Mouse (Mus musculus): ENCODE measurements around the gene Chd9. TPM values are rescaled to one million over a fixed set of nuclear protein-coding genes. Genes with fewer than 3 reads are reported as not detected.

The Chd9 gene
- polyA plus RNA-seq, 1 experiment from 2014 or later, result 117 TPM

GRCm38 (mm10) chr8:91089601-91090000 lies 261.4 kb downstream of the Chd9 start:
- TF ChIP-seq CTCF (IDR thresholded peaks at IDR 0.05; ENCODE audit: low read depth), result no peak
- Histone ChIP-seq H3K4me1 (replicated peaks; ENCODE audit: insufficient read depth, low read length) (no peaks in the 10 kb centered on the region), H3K9me3 (replicated peaks; ENCODE audit: low read length) (no peaks in the 10 kb centered on the region), H3K36me3 (ENCODE audit: insufficient read depth, low read length) (peaks cover 32% of the 10 kb centered on the region; the same call in 1 of the 2 replicates), H3K9ac (ENCODE audit: low read depth, low read length) (no peak overlapping the region), H3K27me3 (ENCODE audit: insufficient read depth, low read length) (no peaks in the 10 kb centered on the region), H3K4me2 (ENCODE audit: low read length) (no peak overlapping the region), H3K27ac (no peak overlapping the region), H3K4me3 (replicated peaks; ENCODE audit: low read depth, low read length) (no peak overlapping the region)
- 90% methylated on average over 2 of the region's 2 CpGs for WGBS
- no peak for ATAC-seq (replicated peaks; ENCODE audit: low FRiP score, low read depth)
- no peak for DNase-seq (ENCODE audit: low spot score)

DNA sequence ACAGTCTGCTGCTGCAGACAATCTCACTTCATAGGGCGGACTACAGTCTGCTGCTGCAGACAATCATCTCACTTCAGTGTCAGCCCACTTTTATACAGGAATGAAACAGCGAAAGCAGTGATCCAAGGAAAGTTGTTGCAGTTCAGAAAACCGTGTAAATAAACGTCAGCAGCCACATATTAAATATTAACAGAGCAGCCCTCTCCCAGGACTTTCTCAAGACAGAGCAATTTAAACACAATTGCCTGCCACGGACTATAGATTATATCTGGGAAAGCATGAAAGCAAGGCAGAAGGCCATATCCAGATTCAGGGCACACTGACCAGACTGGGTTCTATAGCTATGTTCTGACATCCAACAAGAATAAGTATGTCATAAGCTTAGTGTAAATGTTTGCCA lies 266.0 kb downstream of the Chd9 start:
- 53% methylated on average over 5 of the region's 5 CpGs for WGBS
- Histone ChIP-seq H3K4me3 (replicated peaks; ENCODE audit: low read depth, low read length) (no peak overlapping the region), H3K4me1 (replicated peaks; ENCODE audit: insufficient read depth, low read length) (no peaks in the 10 kb centered on the region), H3K36me3 (ENCODE audit: insufficient read depth, low read length) (peaks cover 24% of the 10 kb centered on the region; the same call in 1 of the 2 replicates), H3K9me3 (replicated peaks; ENCODE audit: low read length) (no peaks in the 10 kb centered on the region), H3K4me2 (ENCODE audit: low read length) (no peak overlapping the region), H3K27me3 (ENCODE audit: insufficient read depth, low read length) (no peaks in the 10 kb centered on the region), H3K9ac (ENCODE audit: low read depth, low read length) (no peak overlapping the region), H3K27ac (peak overlapping the region; percentile 78)
- no peak for TF ChIP-seq CTCF (IDR thresholded peaks at IDR 0.05; ENCODE audit: low read depth)
- DNase-seq (ENCODE audit: low spot score), result peak; percentile 45
- peak; percentile 73; the same call in 1 of the 2 replicates for ATAC-seq (replicated peaks; ENCODE audit: low FRiP score, low read depth)

GRCm38 (mm10) chr8:91098106-91098505 lies 270.0 kb downstream of the Chd9 start:
- Histone ChIP-seq H3K27ac (no peak overlapping the region), H3K4me2 (ENCODE audit: low read length) (no peak overlapping the region), H3K4me3 (replicated peaks; ENCODE audit: low read depth, low read length) (no peak overlapping the region), H3K9ac (ENCODE audit: low read depth, low read length) (no peak overlapping the region), H3K9me3 (replicated peaks; ENCODE audit: low read length) (no peaks in the 10 kb centered on the region), H3K27me3 (ENCODE audit: insufficient read depth, low read length) (no peaks in the 10 kb centered on the region), H3K4me1 (replicated peaks; ENCODE audit: insufficient read depth, low read length) (no peaks in the 10 kb centered on the region), H3K36me3 (ENCODE audit: insufficient read depth, low read length) (peaks cover 16% of the 10 kb centered on the region; the same call in 1 of the 2 replicates)
- peak; percentile 32 for DNase-seq (ENCODE audit: low spot score)
- ATAC-seq (replicated peaks; ENCODE audit: low FRiP score, low read depth), result no peak
- TF ChIP-seq CTCF (IDR thresholded peaks at IDR 0.05; ENCODE audit: low read depth), result no peak
- 63% methylated on average over 6 of the region's 6 CpGs for WGBS

Small RNAs within 50 kb of the gene (microRNA-seq; reads per million reads assigned to microRNA genes)
- gene Gm44382, result not detected

Other genes starting within 250 kb of the Chd9 start
- gene Gm19935, start 11.0 kb upstream of the Chd9 start, polyA plus RNA-seq (2015; fragmentation: Nextera tagmentation; extraction: Ambion mirVana), result 0.12 TPM in 1 of 2 replicates, not detected in the other
- 14.8 and 16.5 TPM in 2 replicates for gene Rbl2, start 241.7 kb downstream of the Chd9 start, polyA plus RNA-seq (2015; fragmentation: Nextera tagmentation; extraction: Ambion mirVana)

All from kidney, postnatal 0 days (tissue).